Mouse (Mus musculus): ENCODE measurements around the gene Capn11. TPM values are rescaled to one million over a fixed set of nuclear protein-coding genes. Genes with fewer than 3 reads are reported as not detected.
A peak's percentile ranks its signal among the peaks of the same experiment; 100 is the strongest.

The Capn11 gene
- polyA plus RNA-seq, 1 experiment from 2014 or later, result 0.34 TPM

- 0 out of 2 replicates have a peak overlapping the region, but pooled peaks have one; percentile 70 for H3K4me2 ChIP-seq (replicated peaks)
- 0 out of 2 replicates have a peak overlapping the region, but pooled peaks have one; percentile 64 for H3K27ac ChIP-seq
- H3K4me1 ChIP-seq (replicated peaks), result peaks cover 59% of the 10 kb centered on the region
- no peaks in the 10 kb centered on the region for H3K9me3 ChIP-seq
- 77% methylated on average over 8 of the region's 8 CpGs for WGBS
- no peak for ATAC-seq
- H3K27me3 ChIP-seq (replicated peaks), result no peaks in the 10 kb centered on the region; the same call in 1 of the 2 replicates
- no peaks in the 10 kb centered on the region for H3K36me3 ChIP-seq
- H3K4me3 ChIP-seq (replicated peaks), result no peak overlapping the region
- H3K9ac ChIP-seq, result no peak overlapping the region
These were observed 58.9 kb downstream of the Capn11 start for GRCm38 (mm10) chr17:45600267-45600666.

- Histone ChIP-seq H3K27ac (peak within 1 kb of the TSS; percentile 64; the same call in 1 of the 2 replicates), H3K27me3 (replicated peaks) (no peaks in the 10 kb centered on the region; the same call in 1 of the 2 replicates)
- peak; percentile 56 for ATAC-seq
These were observed 59.5 kb downstream of the Capn11 start, which contains the start of gene Slc29a1 for GRCm38 (mm10) chr17:45599446-45600242. TSS of gene Slc29a1 (minus strand) at chr17:45599606.

GRCm38 (mm10) chr17:45598891-45599290 is 60.2 kb downstream of the Capn11 start:
- Histone ChIP-seq H3K36me3 (no peaks in the 10 kb centered on the region), H3K27me3 (replicated peaks) (no peaks in the 10 kb centered on the region; the same call in 1 of the 2 replicates), H3K27ac (peak overlapping the region; percentile 64; the same call in 1 of the 2 replicates), H3K9ac (no peak overlapping the region; the same call in 1 of the 2 replicates), H3K4me1 (replicated peaks) (peaks cover 72% of the 10 kb centered on the region), H3K4me2 (replicated peaks) (peak overlapping the region; percentile 70), H3K9me3 (no peaks in the 10 kb centered on the region), H3K4me3 (replicated peaks) (peak overlapping the region; percentile 31)
- 22% methylated on average over 3 of the region's 3 CpGs for WGBS
- ATAC-seq, result peak; percentile 50

More at GRCm38 (mm10) chr17:45599446-45600242, 59.5 kb downstream of the Capn11 start, which contains the start of gene Slc29a1:
- 18% methylated on average over 32 of the region's 32 CpGs for WGBS
- Histone ChIP-seq H3K4me3 (replicated peaks) (peak within 1 kb of the TSS; percentile 31), H3K4me1 (replicated peaks) (peaks cover 65% of the 10 kb centered on the region), H3K36me3 (no peaks in the 10 kb centered on the region), H3K9me3 (no peaks in the 10 kb centered on the region), H3K4me2 (replicated peaks) (peak within 1 kb of the TSS; percentile 70), H3K9ac (peak within 1 kb of the TSS; percentile 29)

GRCm38 (mm10) chr17:45598376-45598775 is 60.7 kb downstream of the Capn11 start:
- Histone ChIP-seq H3K4me3 (replicated peaks) (no peak overlapping the region), H3K27ac (0 out of 2 replicates have a peak overlapping the region, but pooled peaks have one; percentile 17), H3K9ac (no peak overlapping the region), H3K36me3 (no peaks in the 10 kb centered on the region), H3K9me3 (no peaks in the 10 kb centered on the region), H3K27me3 (replicated peaks) (no peaks in the 10 kb centered on the region; the same call in 1 of the 2 replicates), H3K4me2 (replicated peaks) (peak overlapping the region; percentile 27; the same call in 1 of the 2 replicates), H3K4me1 (replicated peaks) (peaks cover 78% of the 10 kb centered on the region)
- no peak for ATAC-seq
- 89% methylated on average over 2 of the region's 2 CpGs for WGBS

GRCm38 (mm10) chr17:45597787-45598186 is 61.3 kb downstream of the Capn11 start:
- no peak overlapping the region for H3K9ac ChIP-seq
- no peaks in the 10 kb centered on the region for H3K36me3 ChIP-seq
- H3K27ac ChIP-seq, result 0 out of 2 replicates have a peak overlapping the region, but pooled peaks have one; percentile 32
- WGBS, result 24% methylated on average over 3 of the region's 3 CpGs
- H3K4me3 ChIP-seq (replicated peaks), result no peak overlapping the region
- ATAC-seq, result no peak
- H3K4me2 ChIP-seq (replicated peaks), result no peak overlapping the region
- H3K9me3 ChIP-seq, result no peaks in the 10 kb centered on the region
- H3K4me1 ChIP-seq (replicated peaks), result peaks cover 83% of the 10 kb centered on the region
- H3K27me3 ChIP-seq (replicated peaks), result no peaks in the 10 kb centered on the region; the same call in 1 of the 2 replicates

GRCm38 (mm10) chr17:45596631-45597396 is 62.3 kb downstream of the Capn11 start:
- no peak overlapping the region for H3K4me3 ChIP-seq (replicated peaks)
- 0 out of 2 replicates have a peak, but pooled peaks have one; percentile 26 for ATAC-seq
- H3K4me1 ChIP-seq (replicated peaks), result peaks cover 87% of the 10 kb centered on the region
- no peaks in the 10 kb centered on the region for H3K36me3 ChIP-seq
- 41% methylated on average over 11 of the region's 11 CpGs for WGBS
- no peak overlapping the region for H3K9ac ChIP-seq
- no peak overlapping the region for H3K4me2 ChIP-seq (replicated peaks)
- H3K9me3 ChIP-seq, result no peaks in the 10 kb centered on the region
- peak overlapping the region; percentile 22; the same call in 1 of the 2 replicates for H3K27ac ChIP-seq
- H3K27me3 ChIP-seq (replicated peaks), result no peaks in the 10 kb centered on the region; the same call in 1 of the 2 replicates

GRCm38 (mm10) chr17:45595736-45596390 is 63.3 kb downstream of the Capn11 start:
- Histone ChIP-seq H3K9me3 (no peaks in the 10 kb centered on the region), H3K27ac (0 out of 2 replicates have a peak overlapping the region, but pooled peaks have one; percentile 17), H3K4me1 (replicated peaks) (peaks cover 87% of the 10 kb centered on the region), H3K4me2 (replicated peaks) (peak overlapping the region; percentile 99), H3K36me3 (no peaks in the 10 kb centered on the region), H3K4me3 (replicated peaks) (peak overlapping the region; percentile 56), H3K9ac (peak overlapping the region; percentile 64), H3K27me3 (replicated peaks) (no peaks in the 10 kb centered on the region; the same call in 1 of the 2 replicates)
- ATAC-seq, result 0 out of 2 replicates have a peak, but pooled peaks have one; percentile 6
- 14% methylated on average over 23 of the region's 23 CpGs for WGBS

GRCm38 (mm10) chr17:45594881-45595735 is 64.0 kb downstream of the Capn11 start:
- Histone ChIP-seq H3K27ac (peak overlapping the region; percentile 34; the same call in 1 of the 2 replicates), H3K36me3 (no peaks in the 10 kb centered on the region), H3K4me1 (replicated peaks) (peaks cover 86% of the 10 kb centered on the region), H3K4me3 (replicated peaks) (peak overlapping the region; percentile 56), H3K4me2 (replicated peaks) (peak overlapping the region; percentile 99), H3K27me3 (replicated peaks) (no peaks in the 10 kb centered on the region; the same call in 1 of the 2 replicates), H3K9ac (peak overlapping the region; percentile 64), H3K9me3 (no peaks in the 10 kb centered on the region)
- WGBS, result under 1% methylated on average over 58 of the region's 58 CpGs
- peak; percentile 75 for ATAC-seq

- Histone ChIP-seq H3K4me1 (replicated peaks) (peaks cover 77% of the 10 kb centered on the region), H3K4me3 (replicated peaks) (peak overlapping the region; percentile 56), H3K27me3 (replicated peaks) (no peaks in the 10 kb centered on the region), H3K4me2 (replicated peaks) (peak overlapping the region; percentile 99), H3K27ac (no peak overlapping the region), H3K9me3 (no peaks in the 10 kb centered on the region), H3K9ac (no peak overlapping the region; the same call in 1 of the 2 replicates), H3K36me3 (no peaks in the 10 kb centered on the region)
- ATAC-seq, result no peak
- WGBS, result 52% methylated on average over 8 of the region's 8 CpGs
These were observed 64.9 kb downstream of the Capn11 start for GRCm38 (mm10) chr17:45594195-45594594.

GRCm38 (mm10) chr17:45593479-45593878 is 65.6 kb downstream of the Capn11 start:
- ATAC-seq, result 0 out of 2 replicates have a peak, but pooled peaks have one; percentile 36
- WGBS, result 40% methylated on average over 8 of the region's 8 CpGs
- Histone ChIP-seq H3K4me2 (replicated peaks) (peak overlapping the region; percentile 99), H3K9ac (no peak overlapping the region; the same call in 1 of the 2 replicates), H3K9me3 (no peaks in the 10 kb centered on the region), H3K36me3 (no peaks in the 10 kb centered on the region), H3K27ac (peak overlapping the region; percentile 27; the same call in 1 of the 2 replicates), H3K27me3 (replicated peaks) (no peaks in the 10 kb centered on the region), H3K4me3 (replicated peaks) (no peak overlapping the region), H3K4me1 (replicated peaks) (peaks cover 72% of the 10 kb centered on the region)

Measured in intestine, embryonic 15.5 days (tissue).